Mouse (Mus musculus): ENCODE results near the gene Card10.

DNA sequence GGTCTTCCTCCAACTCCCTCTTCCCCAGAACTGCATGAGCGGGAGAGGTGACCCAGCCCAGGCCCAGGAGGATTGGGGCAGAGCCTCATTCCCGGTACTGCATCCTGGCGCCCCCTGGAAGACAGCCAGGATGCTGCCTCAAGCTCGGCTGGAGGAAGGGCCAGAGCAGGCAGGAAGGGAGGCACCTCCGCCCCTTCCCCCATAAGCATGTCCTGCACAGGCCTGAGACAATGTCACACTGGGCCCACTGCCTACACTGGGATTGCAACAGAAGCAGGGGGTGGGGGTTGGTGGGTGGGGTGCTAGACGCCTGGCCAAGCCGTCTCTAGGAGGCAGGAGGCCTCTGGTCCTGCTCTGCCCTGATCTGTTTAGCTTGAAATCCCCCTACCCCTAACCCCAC, 16.9 kb downstream of the Card10 start:
- TF ChIP-seq CTCF (IDR thresholded peaks at IDR 0.05) (peak; percentile 12; the same call in 1 of the 2 replicates), EP300 (IDR thresholded peaks at IDR 0.05; ENCODE audit: insufficient read depth, low read depth, low read length) (peak; percentile 98), POLR2A (IDR thresholded peaks at IDR 0.05; ENCODE audit: insufficient read depth, low read depth, low read length) (0 out of 2 replicates have a peak, but pooled peaks have one; percentile 33)

All from heart, adult 2 months (tissue).